Mouse (Mus musculus) liver, embryonic 15.5 days (tissue): ENCODE measurements around the gene Mycbpap. TPM values are rescaled to one million over a fixed set of nuclear protein-coding genes. Genes with fewer than 3 reads are reported as not detected.

Source experiments
- ATAC-seq: fragments of 200-750 bp; cut with Nextera tagmentation; 2 replicates; pipeline ENCODE4 v1.8.0; 2017; ENCODE audit warnings: moderate number of reproducible peaks, mild to moderate bottlenecking, moderate library complexity; ENCODE audit not compliant: insufficient read depth
- H3K27ac ChIP-seq: fragments of 300-500 bp; sonication (generic); replicated peaks from 2 replicates; pipeline ENCODE4 v1.5.1; 2015; ENCODE audit warnings: mild to moderate bottlenecking, inconsistent platforms
- H3K27me3 ChIP-seq: fragments of 300-500 bp; sonication (generic); 2 replicates; pipeline ENCODE4 v1.6.1; 2015; ENCODE audit warnings: mild to moderate bottlenecking, inconsistent platforms
- H3K36me3 ChIP-seq: fragments of 300-500 bp; sonication (generic); replicated peaks from 2 replicates; pipeline ENCODE4 v1.6.1; 2015; ENCODE audit warnings: moderate library complexity, mild to moderate bottlenecking, inconsistent platforms
- H3K4me1 ChIP-seq: fragments of 300-500 bp; sonication (generic); replicated peaks from 2 replicates; pipeline ENCODE4 v1.6.1; 2015; ENCODE audit warnings: inconsistent platforms
- H3K4me2 ChIP-seq: fragments of 300-500 bp; sonication (generic); 2 replicates; pipeline ENCODE4 v1.6.1; 2015; ENCODE audit warnings: moderate library complexity, mild to moderate bottlenecking, inconsistent platforms
- H3K4me3 ChIP-seq: fragments of 300-500 bp; sonication (generic); replicated peaks from 2 replicates; pipeline ENCODE4 v1.5.1; 2015; ENCODE audit warnings: mild to moderate bottlenecking, inconsistent platforms
- H3K9ac ChIP-seq: fragments of 300-500 bp; sonication (generic); 2 replicates; pipeline ENCODE4 v1.6.1; 2015; ENCODE audit warnings: moderate library complexity, mild to moderate bottlenecking, inconsistent platforms
- H3K9me3 ChIP-seq: fragments of 300-500 bp; sonication (generic); replicated peaks from 2 replicates; pipeline ENCODE4 v1.6.1; 2016; ENCODE audit warnings: inconsistent platforms
- WGBS: fragments of 180-500 bp; shearing (Covaris S2); methylation state at CpG from one replicate; pipeline ENCODE4 v1.1.7; 2015; ENCODE audit warnings: mixed read lengths; ENCODE audit not compliant: insufficient replicate concordance; 5-methylcytosine and 5-hydroxymethylcytosine counted together
- polyA plus RNA-seq: library from polyadenylated mRNA; unstranded; fragments of >200 nt; fragmentation: Nextera tagmentation; extraction: Ambion mirVana; gene quantifications from 2 replicates; pipeline ENCODE4 v1.2.1, GENCODE M21; 2015

Gene Mycbpap
- polyA plus RNA-seq, 1 experiment from 2014 or later: not detected

DNA sequence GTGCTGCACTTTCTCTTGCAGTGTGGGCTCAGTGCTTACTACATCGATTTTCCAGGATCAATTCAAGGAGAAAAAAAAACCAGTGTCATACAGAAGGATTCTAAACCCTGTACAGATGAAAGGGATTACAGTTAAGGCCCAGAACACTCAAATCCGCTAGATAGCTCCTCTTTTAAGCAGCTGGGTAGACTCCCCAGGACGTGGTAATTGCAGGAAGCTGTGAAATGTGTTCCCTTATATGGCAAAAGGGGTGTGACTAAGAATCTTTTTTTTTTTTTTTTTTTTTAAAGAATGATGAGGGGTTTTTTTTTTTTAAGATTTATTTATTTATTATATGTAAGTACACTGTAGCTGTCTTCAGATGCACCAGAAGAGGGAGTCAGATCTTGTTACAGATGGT, 7.3 kb upstream of the Mycbpap start:
- no peak for ATAC-seq
- no peaks in the 10 kb centered on the region for H3K9me3 ChIP-seq
- no peaks in the 10 kb centered on the region for H3K4me1 ChIP-seq
- no peaks in the 10 kb centered on the region for H3K27me3 ChIP-seq
- WGBS: 36% methylated on average over 3 of the region's 3 CpGs
- H3K4me2 ChIP-seq: no peak overlapping the region
- H3K27ac ChIP-seq: no peak overlapping the region
- no peak overlapping the region for H3K4me3 ChIP-seq
- H3K36me3 ChIP-seq: no peaks in the 10 kb centered on the region
- no peak overlapping the region for H3K9ac ChIP-seq

DNA sequence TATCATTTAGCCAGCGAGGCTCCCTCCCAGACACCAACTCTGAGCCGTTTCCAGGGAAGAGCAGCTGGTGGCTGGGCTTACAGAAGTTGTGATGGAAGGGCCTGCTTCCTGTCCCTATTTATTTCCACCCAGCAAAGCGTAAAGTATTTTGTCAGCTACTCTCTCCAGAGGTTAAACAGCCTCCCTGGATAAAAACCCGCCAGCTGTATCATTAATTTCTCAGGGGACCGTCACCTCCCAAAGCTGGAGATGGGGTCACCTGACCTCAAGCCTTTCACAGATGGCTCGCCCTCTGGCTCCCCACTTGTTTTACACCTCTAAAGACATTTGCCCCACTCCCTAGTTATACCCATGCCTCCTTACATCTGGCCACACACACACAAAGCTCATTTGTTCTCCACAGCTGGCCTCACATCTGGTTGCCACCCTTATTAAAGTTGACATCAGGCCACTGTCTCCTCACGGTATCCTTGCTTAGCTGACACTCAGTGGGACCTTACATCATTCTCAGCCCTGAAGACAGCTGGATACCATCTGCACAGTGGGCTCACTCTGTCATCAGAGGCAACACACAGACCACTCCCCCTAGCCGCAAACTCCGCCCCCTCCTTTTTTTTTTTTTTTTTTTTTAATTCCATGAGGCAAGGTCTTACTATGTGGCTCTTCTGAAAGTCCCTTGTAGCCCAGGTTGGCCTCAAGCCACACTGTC, 4.8 kb upstream of the Mycbpap start:
- H3K27me3 ChIP-seq: peaks cover 14% of the 10 kb centered on the region; the same call in 1 of the 2 replicates
- no peak overlapping the region for H3K9ac ChIP-seq
- no peak overlapping the region for H3K27ac ChIP-seq
- H3K4me3 ChIP-seq: no peak overlapping the region
- no peak overlapping the region for H3K4me2 ChIP-seq
- no peaks in the 10 kb centered on the region for H3K9me3 ChIP-seq
- 54% methylated on average over 9 of the region's 9 CpGs for WGBS
- H3K4me1 ChIP-seq: peaks cover 4% of the 10 kb centered on the region
- ATAC-seq: no peak
- H3K36me3 ChIP-seq: no peaks in the 10 kb centered on the region

DNA sequence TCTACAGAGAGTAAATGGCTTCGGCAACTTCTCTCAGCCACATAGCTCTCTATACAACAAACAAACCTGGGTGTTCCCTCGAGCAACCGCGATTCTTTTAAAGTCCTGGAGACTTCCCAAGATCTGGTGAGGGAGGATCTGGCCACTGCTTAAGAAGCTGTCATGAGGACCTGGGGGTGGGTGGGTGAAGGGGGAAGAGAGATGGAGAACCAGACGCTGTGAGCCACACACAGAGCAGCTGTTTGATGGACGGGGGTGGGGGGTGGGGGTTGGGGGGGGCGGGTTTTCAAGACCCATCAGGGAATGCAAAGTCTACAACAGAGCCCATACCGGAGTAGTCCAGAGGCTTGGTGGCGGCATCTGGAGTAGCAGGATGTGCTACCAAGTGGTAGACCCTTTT, 8.1 kb downstream of the Mycbpap start:
- H3K9ac ChIP-seq: no peak overlapping the region
- ATAC-seq: no peak
- no peak overlapping the region for H3K4me3 ChIP-seq
- H3K4me2 ChIP-seq: no peak overlapping the region
- H3K36me3 ChIP-seq: no peaks in the 10 kb centered on the region
- H3K27me3 ChIP-seq: peaks cover 11% of the 10 kb centered on the region; the same call in 1 of the 2 replicates
- H3K4me1 ChIP-seq: no peaks in the 10 kb centered on the region
- H3K9me3 ChIP-seq: no peaks in the 10 kb centered on the region; the same call in 1 of the 2 replicates
- 44% methylated on average over 9 of the region's 9 CpGs for WGBS
- H3K27ac ChIP-seq: no peak overlapping the region

DNA sequence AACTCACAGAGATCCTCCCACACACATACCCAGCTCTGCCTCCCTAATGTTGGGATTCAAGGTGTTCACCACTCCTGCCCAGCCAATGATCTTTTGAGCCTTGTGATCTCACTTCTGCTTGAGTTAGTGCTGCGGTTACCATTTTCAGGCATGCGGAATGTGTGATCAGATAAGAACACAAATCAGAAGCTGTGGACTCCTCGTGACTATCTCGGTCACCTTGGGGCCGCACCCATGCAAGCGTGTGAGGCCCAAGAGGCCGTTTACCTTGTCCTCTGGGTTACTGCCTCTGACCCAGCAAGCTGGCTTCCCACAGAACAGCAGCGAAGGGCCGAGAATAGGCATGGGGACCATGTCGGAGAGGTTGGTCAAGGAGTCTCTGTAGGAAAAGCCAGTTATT, 12.6 kb downstream of the Mycbpap start:
- H3K9me3 ChIP-seq: no peaks in the 10 kb centered on the region; the same call in 1 of the 2 replicates
- no peak overlapping the region for H3K27ac ChIP-seq
- no peak for ATAC-seq
- no peaks in the 10 kb centered on the region for H3K4me1 ChIP-seq
- H3K9ac ChIP-seq: no peak overlapping the region
- peaks cover 33% of the 10 kb centered on the region for H3K27me3 ChIP-seq
- 54% methylated on average over 10 of the region's 10 CpGs for WGBS
- no peak overlapping the region for H3K4me3 ChIP-seq
- H3K4me2 ChIP-seq: no peak overlapping the region
- H3K36me3 ChIP-seq: no peaks in the 10 kb centered on the region

DNA sequence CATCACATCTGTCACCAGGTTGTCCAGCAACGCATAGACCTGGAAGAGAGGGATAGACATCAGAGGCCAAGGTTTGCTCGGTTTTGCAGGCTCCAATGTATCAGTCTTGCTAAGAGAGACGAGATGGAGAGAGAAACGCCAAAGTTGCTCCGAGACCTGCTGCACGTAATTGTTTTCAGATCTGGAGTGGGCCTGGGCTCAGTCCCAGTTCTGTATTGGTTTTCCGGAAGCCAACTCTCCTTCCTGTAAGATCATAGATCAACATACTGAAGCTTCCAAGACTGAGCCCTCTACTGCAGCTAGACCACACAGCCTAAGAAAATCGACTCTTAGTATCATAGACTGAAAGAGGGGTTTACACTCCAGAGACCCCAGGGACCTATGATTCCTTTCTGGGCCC, 20.1 kb downstream of the Mycbpap start:
- no peak for ATAC-seq
- Histone ChIP-seq H3K9me3 (no peaks in the 10 kb centered on the region), H3K9ac (no peak overlapping the region), H3K36me3 (no peaks in the 10 kb centered on the region), H3K4me2 (no peak overlapping the region), H3K27ac (no peak overlapping the region), H3K4me3 (no peak overlapping the region), H3K4me1 (no peaks in the 10 kb centered on the region), H3K27me3 (peaks cover 82% of the 10 kb centered on the region)
- 70% methylated on average over 8 of the region's 8 CpGs for WGBS

DNA sequence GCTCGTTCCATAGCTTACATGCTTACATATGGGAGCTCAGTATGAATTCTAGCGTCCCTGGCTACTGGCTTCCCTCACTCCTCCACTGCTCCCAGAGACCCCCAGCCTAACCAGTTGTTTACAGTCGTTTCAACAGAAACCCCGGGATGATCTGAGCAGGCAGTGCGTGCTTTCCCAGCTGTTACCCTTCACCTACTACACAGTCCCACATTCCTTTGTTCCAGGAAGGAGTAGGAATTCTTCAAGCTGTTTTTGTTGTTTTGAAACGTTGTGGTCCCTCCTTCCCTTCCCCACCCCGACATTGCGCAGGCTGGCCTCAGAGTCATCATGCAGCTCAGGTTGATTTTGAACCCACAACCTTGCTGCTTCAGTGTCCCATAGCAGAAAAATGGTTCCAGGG, 21.2 kb downstream of the Mycbpap start:
- Histone ChIP-seq H3K4me3 (no peak overlapping the region), H3K4me2 (no peak overlapping the region), H3K9me3 (no peaks in the 10 kb centered on the region), H3K27ac (no peak overlapping the region), H3K36me3 (no peaks in the 10 kb centered on the region), H3K27me3 (peaks cover 77% of the 10 kb centered on the region), H3K9ac (no peak overlapping the region), H3K4me1 (no peaks in the 10 kb centered on the region)
- ATAC-seq: no peak
- 24% methylated on average over 8 of the region's 8 CpGs for WGBS

DNA sequence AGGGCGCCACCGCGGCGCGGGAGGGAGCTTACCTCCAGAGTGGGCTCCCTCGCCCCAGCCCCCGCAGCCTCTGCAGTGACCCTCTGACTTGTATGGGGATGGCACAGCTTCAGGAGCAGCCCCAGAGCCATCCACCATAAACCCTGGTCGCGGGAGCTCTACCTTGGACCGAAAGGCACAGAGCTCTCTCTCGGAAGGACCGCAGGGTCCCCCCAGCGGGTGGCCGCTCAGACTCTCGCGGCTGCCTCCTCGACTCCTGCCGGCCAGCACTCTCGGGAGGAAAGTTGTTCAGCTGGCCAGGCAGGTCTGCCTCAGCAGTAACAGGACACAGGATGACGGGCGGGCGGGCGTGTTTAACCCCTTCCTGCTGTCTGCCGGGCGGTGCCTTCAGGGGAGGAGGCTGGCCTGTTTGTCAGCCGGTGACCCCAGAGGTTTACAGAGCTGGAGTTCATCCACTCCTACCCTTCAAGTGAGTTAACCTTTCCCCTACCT, 21.8 kb downstream of the Mycbpap start, which contains the start of gene Epn3:
Epn3 (minus strand) TSS at position 314 of the 492 bp plus-strand sequence.
- Histone ChIP-seq H3K9me3 (no peaks in the 10 kb centered on the region), H3K36me3 (no peaks in the 10 kb centered on the region), H3K4me3 (no peak within 1 kb of the TSS; the same call in 1 of the 2 replicates), H3K9ac (no peak within 1 kb of the TSS), H3K27me3 (peaks cover 75% of the 10 kb centered on the region), H3K27ac (no peak within 1 kb of the TSS), H3K4me1 (no peaks in the 10 kb centered on the region), H3K4me2 (peak within 1 kb of the TSS; percentile 44)
- no peak for ATAC-seq
- WGBS: 2% methylated on average over 26 of the region's 26 CpGs

DNA sequence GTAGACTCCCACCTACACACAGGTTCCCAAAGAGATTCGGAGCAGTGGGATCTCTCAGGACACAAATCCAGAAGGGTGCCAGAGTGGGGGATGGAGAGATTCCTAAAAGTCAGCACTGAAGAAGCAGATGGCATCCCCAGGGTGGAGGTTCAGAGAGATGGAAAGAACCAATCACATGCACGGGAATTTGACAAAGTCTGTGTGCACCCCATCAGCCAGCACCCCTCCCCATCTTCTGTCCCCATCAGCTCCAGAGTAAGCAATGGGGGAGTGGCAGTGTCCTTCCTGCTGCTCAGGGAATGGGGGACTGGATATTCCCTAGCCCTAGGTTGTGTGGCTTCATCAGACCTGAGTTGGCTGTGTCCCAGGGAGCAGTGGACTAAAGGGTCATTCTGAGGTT, 22.5 kb downstream of the Mycbpap start:
- Histone ChIP-seq H3K4me2 (no peak overlapping the region), H3K9ac (no peak overlapping the region), H3K9me3 (no peaks in the 10 kb centered on the region), H3K27ac (no peak overlapping the region), H3K27me3 (peaks cover 74% of the 10 kb centered on the region), H3K4me1 (no peaks in the 10 kb centered on the region), H3K4me3 (no peak overlapping the region), H3K36me3 (no peaks in the 10 kb centered on the region)
- 19% methylated on average over 2 of the region's 2 CpGs for WGBS
- ATAC-seq: no peak

DNA sequence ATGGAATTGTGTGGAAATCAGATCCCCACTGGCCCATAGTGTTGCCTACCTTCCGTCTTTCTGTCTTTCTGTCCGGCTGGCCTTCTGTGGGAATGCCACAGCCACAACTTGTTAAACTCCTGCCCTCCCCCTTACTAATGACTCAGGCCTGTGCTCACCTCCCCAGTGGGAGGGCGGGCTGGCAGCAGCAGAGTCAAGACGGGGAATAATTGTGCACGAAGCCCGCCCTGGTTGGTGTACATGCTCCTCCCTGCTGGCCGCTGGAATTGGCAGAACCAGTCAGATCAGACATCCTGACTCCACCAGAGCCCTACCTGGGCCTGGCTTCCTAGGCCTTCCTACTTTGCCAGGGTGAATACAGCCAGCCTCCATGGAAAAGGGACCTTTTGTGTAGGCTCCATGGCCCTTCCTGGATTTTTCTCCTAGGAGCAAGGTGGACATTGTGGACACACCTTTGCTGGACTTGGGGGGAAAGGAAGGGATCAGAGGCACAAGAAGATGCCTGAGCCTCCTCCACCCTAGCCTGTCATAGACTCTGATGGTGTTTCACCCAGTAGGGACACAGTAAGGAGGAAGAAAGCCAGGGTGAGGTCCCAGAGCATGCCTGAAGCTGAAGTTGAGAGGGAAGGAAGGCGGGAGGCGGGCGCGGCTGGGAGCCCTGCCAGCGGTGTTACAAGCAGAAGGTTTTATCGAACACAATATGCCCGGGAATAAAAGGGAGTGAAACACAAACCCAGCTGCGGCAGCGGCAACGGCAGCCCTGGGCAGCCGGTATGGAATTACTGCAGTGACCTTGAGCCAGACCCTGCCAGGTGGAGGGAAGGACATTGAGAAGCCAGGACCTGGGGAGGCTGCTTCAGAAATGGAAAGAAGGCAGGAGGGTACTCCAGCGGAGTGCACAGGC, 23.2 kb downstream of the Mycbpap start:
- no peak for ATAC-seq
- Histone ChIP-seq H3K9me3 (no peaks in the 10 kb centered on the region), H3K4me2 (no peak overlapping the region), H3K9ac (no peak overlapping the region), H3K36me3 (no peaks in the 10 kb centered on the region), H3K4me3 (no peak overlapping the region), H3K4me1 (no peaks in the 10 kb centered on the region), H3K27ac (no peak overlapping the region), H3K27me3 (peaks cover 72% of the 10 kb centered on the region)
- 25% methylated on average over 19 of the region's 19 CpGs for WGBS

DNA sequence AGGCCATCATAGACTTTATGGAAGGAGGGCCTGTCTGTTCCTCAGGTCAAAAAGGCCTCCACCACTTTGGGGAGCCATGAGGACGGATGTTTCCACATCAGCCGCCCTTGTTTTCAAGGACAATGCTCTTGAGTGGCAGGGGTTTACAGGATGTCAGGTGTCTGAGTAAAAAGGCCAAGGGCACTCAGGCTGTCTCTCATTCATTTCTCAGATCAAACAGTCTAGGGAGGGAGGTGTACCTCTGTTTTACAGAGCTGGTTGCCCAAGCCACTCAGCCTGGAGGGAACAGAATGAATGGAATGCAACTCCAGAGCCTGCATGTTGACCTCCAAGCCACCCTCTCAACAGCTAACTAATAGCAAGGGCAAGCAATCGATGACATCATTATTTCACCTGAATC, 26.1 kb downstream of the Mycbpap start:
- 54% methylated on average over 3 of the region's 3 CpGs for WGBS
- Histone ChIP-seq H3K27me3 (peaks cover 75% of the 10 kb centered on the region), H3K36me3 (no peaks in the 10 kb centered on the region)

DNA sequence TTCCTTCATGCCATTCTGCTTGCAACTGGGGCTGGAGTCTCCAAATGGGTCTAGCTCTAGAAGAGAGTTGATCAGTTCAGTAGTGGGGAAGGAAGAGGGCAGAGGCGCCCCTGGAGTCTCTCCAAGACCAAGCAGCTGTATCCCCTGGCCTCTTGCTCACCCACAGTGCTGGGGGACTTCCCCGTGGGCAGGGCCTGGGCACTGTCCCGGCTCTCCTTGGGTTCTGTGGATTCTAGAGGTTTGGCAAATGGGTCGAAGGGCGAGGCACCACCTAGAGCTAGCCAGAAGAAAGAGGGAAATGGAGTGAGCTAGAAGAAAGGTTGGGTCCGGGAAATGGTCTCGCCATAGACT, 29.8 kb downstream of the Mycbpap start:
- no peak for ATAC-seq
- peak overlapping the region; percentile 62; the same call in 1 of the 2 replicates for H3K4me2 ChIP-seq
- H3K4me1 ChIP-seq: peaks cover 4% of the 10 kb centered on the region; the same call in 1 of the 2 replicates
- no peak overlapping the region; the same call in 1 of the 2 replicates for H3K4me3 ChIP-seq
- H3K27me3 ChIP-seq: peaks cover 74% of the 10 kb centered on the region
- no peaks in the 10 kb centered on the region for H3K9me3 ChIP-seq
- 37% methylated on average over 7 of the region's 7 CpGs for WGBS
- H3K36me3 ChIP-seq: no peaks in the 10 kb centered on the region
- no peak overlapping the region for H3K9ac ChIP-seq
- no peak overlapping the region for H3K27ac ChIP-seq

More for the DNA sequence above, 26.1 kb downstream of the Mycbpap start:
- H3K4me2 ChIP-seq: no peak overlapping the region
- ATAC-seq: no peak
- no peak overlapping the region for H3K27ac ChIP-seq
- H3K4me1 ChIP-seq: peaks cover 4% of the 10 kb centered on the region; the same call in 1 of the 2 replicates
- H3K9ac ChIP-seq: no peak overlapping the region
- H3K4me3 ChIP-seq: no peak overlapping the region
- no peaks in the 10 kb centered on the region for H3K9me3 ChIP-seq
